8 mouse cellular contexts compared by ENCODE assay signal in the genomic region with DNA sequence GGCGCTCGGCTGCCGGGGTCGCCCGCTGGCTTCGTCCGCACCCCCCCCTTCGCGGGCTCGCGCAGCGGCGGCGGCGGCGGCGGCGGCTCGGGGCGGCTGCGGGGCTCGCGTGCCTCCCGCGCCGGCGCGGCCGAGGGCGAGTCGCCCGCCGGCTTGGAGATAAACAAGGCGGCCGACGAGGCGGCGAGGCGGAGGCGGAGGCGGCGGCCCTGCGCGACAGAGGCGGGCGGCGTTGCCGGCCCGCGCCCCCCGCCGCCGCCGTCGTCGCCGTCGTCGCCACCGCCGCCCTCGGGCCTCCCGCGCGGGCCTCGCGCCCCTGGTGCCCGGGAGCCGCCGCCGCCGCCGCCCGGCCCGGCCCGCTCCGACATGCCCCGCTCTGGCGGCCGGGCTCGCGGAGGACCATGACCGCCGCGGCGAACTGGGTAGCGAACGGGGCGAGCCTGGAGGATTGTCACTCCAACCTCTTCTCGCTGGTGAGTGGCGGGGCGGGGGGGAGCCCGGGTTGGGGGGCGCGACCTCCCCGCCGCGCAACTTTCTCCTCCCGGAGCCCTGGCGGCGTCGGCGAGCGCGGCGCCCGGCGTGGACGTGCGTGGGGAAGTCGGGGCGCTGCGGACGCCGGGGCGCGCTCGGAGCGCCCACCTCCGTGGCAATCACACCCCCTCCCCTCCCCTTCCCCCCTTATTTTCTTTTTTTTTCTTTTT. TPM values are rescaled to one million over a fixed set of nuclear protein-coding genes. Genes with fewer than 3 reads are reported as not detected.
A peak's percentile ranks its signal among the peaks of the same experiment; 100 is the strongest.
DNase-seq lines count a peak whose midpoint lies in the region; ATAC-seq and TF ChIP-seq lines count a peak whose summit lies in the region.

A gene (plus strand): TSS at position 295 of the 701 bp plus-strand sequence.

- peaks cover 24% of the 10 kb centered on the region for H3K4me1 ChIP-seq in heart, embryonic 16.5 days (ENCODE audit: control insufficient read depth, insufficient read depth, low read length)
- H3K4me1 ChIP-seq in lung, adult 2 months (ENCODE audit: control insufficient read depth, insufficient read depth, low read length): peaks cover 13% of the 10 kb centered on the region
- peaks cover 37% of the 10 kb centered on the region for H3K4me1 ChIP-seq in neural tube, embryonic 15.5 days

- peak; percentile 58 to 61 for DNase-seq in CD8-positive naive resting alpha-beta T cell, adult 2 months (ENCODE audit: low read depth in 2 of 2, low spot score in 2 of 2)
- peak; percentile 63 for DNase-seq in brain, adult 2 months (ENCODE audit: low read depth, low spot score)
- DNase-seq in kidney, postnatal 25 days: peak; percentile 76 to 87
- DNase-seq in lung, adult 2 months: peak; percentile 72
- peak; percentile 85 for DNase-seq in thymus, postnatal 0 days (ENCODE audit: low spot score)

- H3K4me2 ChIP-seq in heart, embryonic 16.5 days (ENCODE audit: low read depth, low read length): peak within 1 kb of the TSS; percentile 97
- peak within 1 kb of the TSS; percentile 76 for H3K4me2 ChIP-seq in neural tube, embryonic 15.5 days

- peak; percentile 44 for ATAC-seq in erythroid progenitor cell, adult 5-6 weeks (replicated peaks; ENCODE audit: low FRiP score, poor library complexity, severe bottlenecking)
- peak; percentile 78 for ATAC-seq in heart, embryonic 16.5 days (replicated peaks; ENCODE audit: extremely low read depth, insufficient read depth, low FRiP score)
- peak; percentile 45 for ATAC-seq in neural tube, embryonic 15.5 days (ENCODE audit: low FRiP score)

- no peaks in the 10 kb centered on the region for H3K9me3 ChIP-seq in heart, embryonic 16.5 days (replicated peaks; ENCODE audit: control insufficient read depth, low read length)
- no peaks in the 10 kb centered on the region for H3K9me3 ChIP-seq in neural tube, embryonic 15.5 days (replicated peaks)

- whole genome bisulfite sequencing in heart, embryonic 16.5 days: under 1% methylated on average over 80 of the region's 120 CpGs
- WGBS in lung, adult 2 months: 1% methylated on average over 115 of the region's 120 CpGs
- under 1% methylated on average over 42 of the region's 120 CpGs for WGBS in neural tube, embryonic 15.5 days

- no peaks in the 10 kb centered on the region for H3K27me3 ChIP-seq in heart, embryonic 16.5 days (ENCODE audit: control insufficient read depth, insufficient read depth, low read length)
- peaks cover 4% of the 10 kb centered on the region; the same call in 1 of the 2 replicates for H3K27me3 ChIP-seq in neural tube, embryonic 15.5 days (replicated peaks)

- H3K27ac ChIP-seq in heart, embryonic 16.5 days (ENCODE audit: low read length): peak within 1 kb of the TSS; percentile 86
- H3K27ac ChIP-seq in neural tube, embryonic 15.5 days (replicated peaks): peak within 1 kb of the TSS; percentile 99

- TF ChIP-seq POLR2A in lung, adult 2 months (IDR thresholded peaks at IDR 0.05; ENCODE audit: borderline replicate concordance, extremely low read depth, low read depth, low read length): no peak

- TF ChIP-seq CTCF in lung, adult 2 months (IDR thresholded peaks at IDR 0.05; ENCODE audit: insufficient read depth, low read length): no peak

- H3K9ac ChIP-seq in heart, embryonic 16.5 days (ENCODE audit: low read length): peak within 1 kb of the TSS; percentile 92
- H3K9ac ChIP-seq in neural tube, embryonic 15.5 days (replicated peaks): peak within 1 kb of the TSS; percentile 96

- H3K4me3 ChIP-seq in heart, embryonic 16.5 days (ENCODE audit: low read length): peak within 1 kb of the TSS; percentile 91
- H3K4me3 ChIP-seq in lung, adult 2 months (replicated peaks; ENCODE audit: extremely low read depth, low read depth, low read length): peak within 1 kb of the TSS; percentile 82
- H3K4me3 ChIP-seq in neural tube, embryonic 15.5 days (replicated peaks): peak within 1 kb of the TSS; percentile 84

- no peaks in the 10 kb centered on the region for H3K36me3 ChIP-seq in heart, embryonic 16.5 days (ENCODE audit: control insufficient read depth, insufficient read depth)
- H3K36me3 ChIP-seq in neural tube, embryonic 15.5 days: no peaks in the 10 kb centered on the region

RNA-seq across cellular contexts. Expression of the gene that starts here (rescaled TPM):
- 129 and 136 TPM in 2 replicates for total RNA-seq in erythroid progenitor cell, adult 5-6 weeks (2015; ENCODE audit: low replicate concordance)
- total RNA-seq in erythroid progenitor cell, adult 5-6 weeks (2017; ENCODE audit: low replicate concordance): 166 and 173 TPM in 2 replicates
- polyA plus RNA-seq in heart, embryonic 16.5 days (2015; fragmentation: Nextera tagmentation; extraction: Ambion mirVana): 6.7 and 7.7 TPM in 2 replicates
- 20.3 and 21.4 TPM in 2 replicates for polyA plus RNA-seq in lung, adult 2 months (2012; rRNA removed)
- polyA plus RNA-seq in neural tube, embryonic 15.5 days (2015; fragmentation: Nextera tagmentation; extraction: Ambion mirVana): 11.5 and 12.3 TPM in 2 replicates
- polyA plus RNA-seq in thymus, postnatal 0 days (2015; fragmentation: Nextera tagmentation; extraction: Ambion mirVana): 12.4 and 16.6 TPM in 2 replicates

Comparison
In these comparisons a context has a peak if more than half of its experiments do, and no peak if none do; other contexts are left out.
1. Peak in every context shown above with its lines: DNase-seq, ATAC-seq, H3K4me3 ChIP-seq and H3K27ac ChIP-seq.